Mouse (Mus musculus) adrenal gland, postnatal 10 days (tissue): ENCODE results near the gene Nkx6-2. TPM values are rescaled to one million over a fixed set of nuclear protein-coding genes. Genes with fewer than 3 reads are reported as not detected.

Experiments
- DNase-seq: peaks from one replicate; pipeline ENCODE4 v3.0.0; 2021; ENCODE audit warnings: mixed read lengths
- long read RNA-seq, 2 experiments: library from polyadenylated mRNA; stranded (forward); transcript quantifications; one replicate each; pipeline ENCODE4 v2.0.0; 2021
- total RNA-seq, 2 experiments: library from RNA; stranded (reverse); gene quantifications; 2 replicates each; pipeline ENCODE4 v1.2.3; 2021

The Nkx6-2 gene
- total RNA-seq, result not detected
- long read RNA-seq, experiment 1, result 0 reads
- long read RNA-seq, experiment 2, result 0 reads

- peak; percentile 61 for DNase-seq
Measured at GRCm38 (mm10) chr7:139582595-139582994, at the start of gene Nkx6-2. TSS of gene Nkx6-2 (minus strand) at chr7:139582797.

- DNase-seq, result no peak
Measured at GRCm38 (mm10) chr7:139625156-139625555, 42.6 kb upstream of the Nkx6-2 start.

GRCm38 (mm10) chr7:139622568-139622967, 40.0 kb upstream of the Nkx6-2 start:
- DNase-seq, result no peak

GRCm38 (mm10) chr7:139615767-139616766, 33.5 kb upstream of the Nkx6-2 start:
- DNase-seq, result peak; percentile 80

- DNase-seq, result no peak
Measured at GRCm38 (mm10) chr7:139610328-139610727, 27.7 kb upstream of the Nkx6-2 start.

- no peak for DNase-seq
Measured at GRCm38 (mm10) chr7:139595862-139596261, 13.3 kb upstream of the Nkx6-2 start.

- DNase-seq, result no peak
Measured at GRCm38 (mm10) chr7:139595311-139595710, 12.7 kb upstream of the Nkx6-2 start.

- no peak for DNase-seq
Measured at GRCm38 (mm10) chr7:139591311-139591710, 8.7 kb upstream of the Nkx6-2 start.

- peak; percentile 50 for DNase-seq
Measured at GRCm38 (mm10) chr7:139590302-139590701, 7.7 kb upstream of the Nkx6-2 start.

GRCm38 (mm10) chr7:139587919-139588318, 5.3 kb upstream of the Nkx6-2 start:
- no peak for DNase-seq

- DNase-seq, result no peak
Measured at GRCm38 (mm10) chr7:139585183-139585821, 2.7 kb upstream of the Nkx6-2 start.

- DNase-seq, result peak; percentile 26
Measured at GRCm38 (mm10) chr7:139584221-139585175, 1.9 kb upstream of the Nkx6-2 start.

GRCm38 (mm10) chr7:139583094-139583737, 619 bp upstream of the Nkx6-2 start:
- no peak for DNase-seq

- DNase-seq, result peak; percentile 35
Measured at GRCm38 (mm10) chr7:139581801-139582571, 611 bp downstream of the Nkx6-2 start.

GRCm38 (mm10) chr7:139580851-139581775, 1.5 kb downstream of the Nkx6-2 start:
- peak; percentile 26 for DNase-seq

GRCm38 (mm10) chr7:139579261-139579905, 3.2 kb downstream of the Nkx6-2 start:
- peak; percentile 36 for DNase-seq

- DNase-seq, result no peak
Measured at GRCm38 (mm10) chr7:139576064-139576686, 6.4 kb downstream of the Nkx6-2 start.

- no peak for DNase-seq
Measured at GRCm38 (mm10) chr7:139572665-139573064, 9.9 kb downstream of the Nkx6-2 start.
